Mouse (Mus musculus): ENCODE measurements around the gene Rab9b. TPM values are rescaled to one million over a fixed set of nuclear protein-coding genes. Genes with fewer than 3 reads are reported as not detected.

Rab9b gene
- polyA plus RNA-seq (2014; fragmentation: Nextera tagmentation; extraction: Ambion mirVana) = 0.53 and 0.77 TPM in 2 replicates

- DNase-seq (ENCODE audit: low spot score) (peak; percentile 55), ATAC-seq (replicated peaks; ENCODE audit: low FRiP score, low TSS enrichment, low read depth) (peak; percentile 55; the same call in 1 of the 2 replicates)
- no peaks in the 10 kb centered on the region for H3K9me3 ChIP-seq (ENCODE audit: control insufficient read depth, low read length)
These were observed at the start of gene Rab9b for GRCm38 (mm10) chrX:136868061-136869040. Gene Rab9b, minus strand, starts transcription at chrX:136868755.

GRCm38 (mm10) chrX:136904369-136904768, 35.8 kb upstream of the Rab9b start:
- no peak overlapping the region for H3K4me3 ChIP-seq (ENCODE audit: low read depth, low read length)
- H3K9ac ChIP-seq (ENCODE audit: low read length) = no peak overlapping the region
- ATAC-seq (replicated peaks; ENCODE audit: low FRiP score, low TSS enrichment, low read depth) (no peak), DNase-seq (ENCODE audit: low spot score) (no peak)
- no peaks in the 10 kb centered on the region for H3K9me3 ChIP-seq (ENCODE audit: control insufficient read depth, low read length)
- no peak overlapping the region for H3K4me2 ChIP-seq (ENCODE audit: low read length)
- H3K27ac ChIP-seq (ENCODE audit: low read depth) = no peak overlapping the region
- 52% methylated on average over 4 of the region's 4 CpGs for WGBS
- H3K27me3 ChIP-seq (replicated peaks; ENCODE audit: control insufficient read depth, insufficient read depth, low read length) = no peaks in the 10 kb centered on the region
- no peaks in the 10 kb centered on the region for H3K4me1 ChIP-seq (replicated peaks; ENCODE audit: control insufficient read depth, insufficient read depth, low read length)
- H3K36me3 ChIP-seq (ENCODE audit: control insufficient read depth, insufficient read depth, low read length) = no peaks in the 10 kb centered on the region

More at GRCm38 (mm10) chrX:136868061-136869040, at the start of gene Rab9b:
- Histone ChIP-seq H3K4me1 (replicated peaks; ENCODE audit: control insufficient read depth, insufficient read depth, low read length) (no peaks in the 10 kb centered on the region), H3K36me3 (ENCODE audit: control insufficient read depth, insufficient read depth, low read length) (no peaks in the 10 kb centered on the region), H3K4me2 (ENCODE audit: low read length) (peak within 1 kb of the TSS; percentile 67), H3K27ac (ENCODE audit: low read depth) (no peak within 1 kb of the TSS), H3K4me3 (ENCODE audit: low read depth, low read length) (peak within 1 kb of the TSS; percentile 40), H3K9ac (ENCODE audit: low read length) (no peak within 1 kb of the TSS), H3K27me3 (replicated peaks; ENCODE audit: control insufficient read depth, insufficient read depth, low read length) (0 out of 2 replicates have a peak, but pooled peaks cover 5% of the 10 kb centered on the region)
- 17% methylated on average over 20 of the region's 36 CpGs for WGBS

GRCm38 (mm10) chrX:136895757-136896156, 27.2 kb upstream of the Rab9b start:
- Histone ChIP-seq H3K36me3 (ENCODE audit: control insufficient read depth, insufficient read depth, low read length) (no peaks in the 10 kb centered on the region), H3K4me1 (replicated peaks; ENCODE audit: control insufficient read depth, insufficient read depth, low read length) (no peaks in the 10 kb centered on the region), H3K4me2 (ENCODE audit: low read length) (no peak overlapping the region), H3K9me3 (ENCODE audit: control insufficient read depth, low read length) (no peaks in the 10 kb centered on the region), H3K4me3 (ENCODE audit: low read depth, low read length) (no peak overlapping the region), H3K27me3 (replicated peaks; ENCODE audit: control insufficient read depth, insufficient read depth, low read length) (no peaks in the 10 kb centered on the region), H3K9ac (ENCODE audit: low read length) (no peak overlapping the region), H3K27ac (ENCODE audit: low read depth) (no peak overlapping the region)
- no peak for ATAC-seq (replicated peaks; ENCODE audit: low FRiP score, low TSS enrichment, low read depth)
- WGBS = 55% methylated on average over 2 of the region's 2 CpGs
- DNase-seq (ENCODE audit: low spot score) = no peak

- no peak for ATAC-seq (replicated peaks; ENCODE audit: low FRiP score, low TSS enrichment, low read depth)
- H3K9ac ChIP-seq (ENCODE audit: low read length) = no peak overlapping the region
- H3K36me3 ChIP-seq (ENCODE audit: control insufficient read depth, insufficient read depth, low read length) = no peaks in the 10 kb centered on the region
- no peaks in the 10 kb centered on the region for H3K4me1 ChIP-seq (replicated peaks; ENCODE audit: control insufficient read depth, insufficient read depth, low read length)
- DNase-seq (ENCODE audit: low spot score) = no peak
- H3K9me3 ChIP-seq (ENCODE audit: control insufficient read depth, low read length) = no peaks in the 10 kb centered on the region
- no peak overlapping the region for H3K27ac ChIP-seq (ENCODE audit: low read depth)
- WGBS = 37% methylated on average over 3 of the region's 3 CpGs
- H3K4me3 ChIP-seq (ENCODE audit: low read depth, low read length) = no peak overlapping the region
- H3K27me3 ChIP-seq (replicated peaks; ENCODE audit: control insufficient read depth, insufficient read depth, low read length) = no peaks in the 10 kb centered on the region
- H3K4me2 ChIP-seq (ENCODE audit: low read length) = no peak overlapping the region
These were observed 18.3 kb downstream of the Rab9b start for GRCm38 (mm10) chrX:136850300-136850699.

GRCm38 (mm10) chrX:136828610-136829009, 39.9 kb downstream of the Rab9b start:
- Histone ChIP-seq H3K4me3 (ENCODE audit: low read depth, low read length) (no peak overlapping the region), H3K9me3 (ENCODE audit: control insufficient read depth, low read length) (no peaks in the 10 kb centered on the region), H3K9ac (ENCODE audit: low read length) (no peak overlapping the region), H3K36me3 (ENCODE audit: control insufficient read depth, insufficient read depth, low read length) (no peaks in the 10 kb centered on the region), H3K4me2 (ENCODE audit: low read length) (no peak overlapping the region), H3K27me3 (replicated peaks; ENCODE audit: control insufficient read depth, insufficient read depth, low read length) (0 out of 2 replicates have a peak, but pooled peaks cover 4% of the 10 kb centered on the region), H3K27ac (ENCODE audit: low read depth) (no peak overlapping the region), H3K4me1 (replicated peaks; ENCODE audit: control insufficient read depth, insufficient read depth, low read length) (no peaks in the 10 kb centered on the region)
- ATAC-seq (replicated peaks; ENCODE audit: low FRiP score, low TSS enrichment, low read depth) (no peak), DNase-seq (ENCODE audit: low spot score) (no peak)

GRCm38 (mm10) chrX:136825016-136825415, 43.5 kb downstream of the Rab9b start:
- WGBS = 78% methylated on average over 4 of the region's 4 CpGs
- H3K36me3 ChIP-seq (ENCODE audit: control insufficient read depth, insufficient read depth, low read length) = no peaks in the 10 kb centered on the region
- no peak for ATAC-seq (replicated peaks; ENCODE audit: low FRiP score, low TSS enrichment, low read depth)

GRCm38 (mm10) chrX:136822371-136822770, 46.2 kb downstream of the Rab9b start, which contains the start of gene Plp1:
Gene Plp1, plus strand, starts transcription at chrX:136822671.
- no peak within 1 kb of the TSS for H3K27ac ChIP-seq (ENCODE audit: low read depth)
- WGBS = 43% methylated on average over 1 of the region's 1 CpGs
- 0 out of 2 replicates have a peak, but pooled peaks cover 4% of the 10 kb centered on the region for H3K27me3 ChIP-seq (replicated peaks; ENCODE audit: control insufficient read depth, insufficient read depth, low read length)
- H3K9ac ChIP-seq (ENCODE audit: low read length) = no peak within 1 kb of the TSS
- no peaks in the 10 kb centered on the region for H3K36me3 ChIP-seq (ENCODE audit: control insufficient read depth, insufficient read depth, low read length)
- no peak for ATAC-seq (replicated peaks; ENCODE audit: low FRiP score, low TSS enrichment, low read depth)
- no peak within 1 kb of the TSS for H3K4me3 ChIP-seq (ENCODE audit: low read depth, low read length)
- H3K9me3 ChIP-seq (ENCODE audit: control insufficient read depth, low read length) = no peaks in the 10 kb centered on the region
- DNase-seq (ENCODE audit: low spot score) = no peak
- H3K4me2 ChIP-seq (ENCODE audit: low read length) = no peak within 1 kb of the TSS
- no peaks in the 10 kb centered on the region for H3K4me1 ChIP-seq (replicated peaks; ENCODE audit: control insufficient read depth, insufficient read depth, low read length)

More at GRCm38 (mm10) chrX:136825016-136825415, 43.5 kb downstream of the Rab9b start:
- H3K4me2 ChIP-seq (ENCODE audit: low read length) = no peak overlapping the region
- DNase-seq (ENCODE audit: low spot score) = no peak
- H3K4me1 ChIP-seq (replicated peaks; ENCODE audit: control insufficient read depth, insufficient read depth, low read length) = no peaks in the 10 kb centered on the region
- no peak overlapping the region for H3K27ac ChIP-seq (ENCODE audit: low read depth)
- no peaks in the 10 kb centered on the region for H3K9me3 ChIP-seq (ENCODE audit: control insufficient read depth, low read length)
- no peak overlapping the region for H3K4me3 ChIP-seq (ENCODE audit: low read depth, low read length)
- 0 out of 2 replicates have a peak, but pooled peaks cover 4% of the 10 kb centered on the region for H3K27me3 ChIP-seq (replicated peaks; ENCODE audit: control insufficient read depth, insufficient read depth, low read length)
- no peak overlapping the region for H3K9ac ChIP-seq (ENCODE audit: low read length)

- no peak overlapping the region for H3K4me3 ChIP-seq (ENCODE audit: low read depth, low read length)
- no peak overlapping the region for H3K9ac ChIP-seq (ENCODE audit: low read length)
- no peaks in the 10 kb centered on the region for H3K9me3 ChIP-seq (ENCODE audit: control insufficient read depth, low read length)
- no peaks in the 10 kb centered on the region for H3K36me3 ChIP-seq (ENCODE audit: control insufficient read depth, insufficient read depth, low read length)
- DNase-seq (ENCODE audit: low spot score) = peak; percentile 83
- no peak overlapping the region for H3K27ac ChIP-seq (ENCODE audit: low read depth)
- no peaks in the 10 kb centered on the region for H3K4me1 ChIP-seq (replicated peaks; ENCODE audit: control insufficient read depth, insufficient read depth, low read length)
- no peak; the same call in 1 of the 2 replicates for ATAC-seq (replicated peaks; ENCODE audit: low FRiP score, low TSS enrichment, low read depth)
- no peak overlapping the region for H3K4me2 ChIP-seq (ENCODE audit: low read length)
- WGBS = 18% methylated on average over 1 of the region's 1 CpGs
- 0 out of 2 replicates have a peak, but pooled peaks cover 4% of the 10 kb centered on the region for H3K27me3 ChIP-seq (replicated peaks; ENCODE audit: control insufficient read depth, insufficient read depth, low read length)
These were observed 48.3 kb downstream of the Rab9b start for GRCm38 (mm10) chrX:136820250-136820649.
